Mouse (Mus musculus) intestine, embryonic 16.5 days (tissue): ENCODE results near the gene Siah2. TPM values are rescaled to one million over a fixed set of nuclear protein-coding genes. Genes with fewer than 3 reads are reported as not detected.

Source experiments
- ATAC-seq: fragments of 200-750 bp; cut with Nextera tagmentation; 2 replicates; pipeline ENCODE4 v1.8.0; 2017; ENCODE audit warnings: moderate TSS enrichment, moderate library complexity
- H3K27ac ChIP-seq: fragments of 300-500 bp; sonication (generic); 2 replicates; pipeline ENCODE4 v1.5.1; 2014; ENCODE audit warnings: mild to moderate bottlenecking, low read length
- H3K27me3 ChIP-seq: fragments of 300-500 bp; sonication (generic); replicated peaks from 2 replicates; pipeline ENCODE4 v1.6.1; 2014; ENCODE audit warnings: low read length, control low read depth, mixed read lengths; ENCODE audit not compliant: control insufficient read depth, insufficient read depth
- H3K36me3 ChIP-seq: fragments of 300-500 bp; sonication (generic); 2 replicates; pipeline ENCODE4 v1.6.1; 2014; ENCODE audit warnings: low read length, control low read depth; ENCODE audit not compliant: control insufficient read depth, insufficient read depth
- H3K4me1 ChIP-seq: fragments of 300-500 bp; sonication (generic); 2 replicates; pipeline ENCODE4 v1.6.1; 2014; ENCODE audit warnings: low read length, control low read depth, mixed read lengths; ENCODE audit not compliant: control insufficient read depth, insufficient read depth
- H3K4me2 ChIP-seq: fragments of 300-500 bp; sonication (generic); 2 replicates; pipeline ENCODE4 v1.6.1; 2014; ENCODE audit warnings: low read depth, low read length, control low read depth
- H3K4me3 ChIP-seq: fragments of 300-500 bp; sonication (generic); 2 replicates; pipeline ENCODE4 v1.5.1; 2014; ENCODE audit warnings: mild to moderate bottlenecking, low read length
- H3K9ac ChIP-seq: fragments of 300-500 bp; sonication (generic); 2 replicates; pipeline ENCODE4 v1.6.1; 2014; ENCODE audit warnings: low read depth, low read length
- H3K9me3 ChIP-seq: fragments of 300-500 bp; sonication (generic); 2 replicates; pipeline ENCODE4 v1.6.1; 2016; ENCODE audit warnings: low read length, control low read depth; ENCODE audit not compliant: control insufficient read depth
- WGBS: fragments of 180-500 bp; shearing (Covaris S2); extraction: QIAGEN DNeasy Blood & Tissue Kit; methylation state at CpG from one replicate; pipeline ENCODE4 v1.1.7; 2014; 5-methylcytosine and 5-hydroxymethylcytosine counted together
- polyA plus RNA-seq: library from polyadenylated mRNA; unstranded; fragments of >200 nt; fragmentation: Nextera tagmentation; extraction: Ambion mirVana; gene quantifications from 2 replicates; pipeline ENCODE4 v1.2.1, GENCODE M21; 2015

Siah2 gene
- polyA plus RNA-seq, 1 experiment from 2014 or later = 1.9 TPM

- Histone ChIP-seq H3K36me3 (no peaks in the 10 kb centered on the region), H3K27ac (no peak overlapping the region), H3K4me2 (no peak overlapping the region), H3K4me1 (no peaks in the 10 kb centered on the region), H3K9ac (no peak overlapping the region), H3K9me3 (no peaks in the 10 kb centered on the region), H3K4me3 (no peak overlapping the region), H3K27me3 (no peaks in the 10 kb centered on the region)
- WGBS = 53% methylated on average over 17 of the region's 17 CpGs
- peak; percentile 63 for ATAC-seq
These were observed 36.7 kb downstream of the Siah2 start for GRCm38 (mm10) chr3:58655362-58656130.

DNA sequence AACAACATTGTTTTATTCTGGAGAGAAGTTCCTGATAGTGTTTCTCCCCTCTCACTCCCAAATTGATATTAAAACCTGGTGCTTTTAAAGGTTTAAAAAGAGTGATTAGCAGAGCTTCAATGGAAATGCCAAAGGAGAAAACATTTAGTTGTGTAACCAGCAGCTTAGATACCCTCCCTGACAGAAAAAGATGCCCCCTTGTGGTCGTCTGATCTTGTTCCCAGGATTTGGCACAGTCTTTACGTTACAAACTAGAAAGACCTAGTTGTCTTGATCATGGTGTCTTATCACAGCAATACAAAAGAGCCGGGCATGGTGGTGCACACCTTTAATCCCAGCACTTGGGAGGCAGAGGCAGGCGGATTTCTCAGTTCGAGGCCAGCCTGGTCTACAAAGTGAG is 38.3 kb downstream of the Siah2 start:
- no peak overlapping the region for H3K4me3 ChIP-seq
- no peaks in the 10 kb centered on the region for H3K9me3 ChIP-seq
- no peak for ATAC-seq
- no peaks in the 10 kb centered on the region for H3K36me3 ChIP-seq
- H3K27me3 ChIP-seq = no peaks in the 10 kb centered on the region
- H3K9ac ChIP-seq = no peak overlapping the region
- no peaks in the 10 kb centered on the region for H3K4me1 ChIP-seq
- H3K27ac ChIP-seq = no peak overlapping the region
- 62% methylated on average over 5 of the region's 5 CpGs for WGBS
- no peak overlapping the region for H3K4me2 ChIP-seq

DNA sequence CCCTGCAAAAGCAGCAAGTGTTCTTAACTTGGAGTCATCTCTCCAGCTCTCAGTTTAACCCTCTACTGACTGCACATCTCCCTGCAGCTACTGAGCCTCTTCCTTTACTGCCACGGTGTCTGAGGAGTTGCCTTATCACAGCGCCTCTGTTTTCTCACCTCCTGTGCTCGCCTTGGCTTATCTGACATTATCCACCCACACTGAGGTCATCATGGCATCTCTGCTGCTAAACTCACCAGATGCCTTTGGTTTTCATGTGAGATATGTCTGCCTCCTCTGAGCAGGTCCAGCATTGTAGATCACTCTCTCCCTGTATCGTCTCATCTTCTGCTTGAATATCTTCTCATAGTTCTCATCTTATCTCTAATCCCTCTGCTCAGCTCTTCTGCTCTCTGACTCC is 41.9 kb downstream of the Siah2 start:
- Histone ChIP-seq H3K4me1 (no peaks in the 10 kb centered on the region), H3K36me3 (no peaks in the 10 kb centered on the region), H3K4me2 (no peak overlapping the region), H3K4me3 (no peak overlapping the region), H3K27ac (no peak overlapping the region), H3K9me3 (no peaks in the 10 kb centered on the region), H3K9ac (no peak overlapping the region), H3K27me3 (no peaks in the 10 kb centered on the region)
- 70% methylated on average over 4 of the region's 4 CpGs for WGBS
- no peak for ATAC-seq

GRCm38 (mm10) chr3:58647179-58647578 is 45.0 kb downstream of the Siah2 start:
- Histone ChIP-seq H3K9ac (no peak overlapping the region), H3K27me3 (no peaks in the 10 kb centered on the region), H3K4me3 (no peak overlapping the region), H3K4me1 (no peaks in the 10 kb centered on the region), H3K27ac (no peak overlapping the region), H3K36me3 (no peaks in the 10 kb centered on the region), H3K9me3 (no peaks in the 10 kb centered on the region), H3K4me2 (no peak overlapping the region)
- 60% methylated on average over 2 of the region's 2 CpGs for WGBS
- no peak for ATAC-seq

- H3K4me1 ChIP-seq = no peaks in the 10 kb centered on the region
- no peak for ATAC-seq
- WGBS = 82% methylated on average over 4 of the region's 4 CpGs
These were observed 46.0 kb downstream of the Siah2 start for GRCm38 (mm10) chr3:58646180-58646579.

DNA sequence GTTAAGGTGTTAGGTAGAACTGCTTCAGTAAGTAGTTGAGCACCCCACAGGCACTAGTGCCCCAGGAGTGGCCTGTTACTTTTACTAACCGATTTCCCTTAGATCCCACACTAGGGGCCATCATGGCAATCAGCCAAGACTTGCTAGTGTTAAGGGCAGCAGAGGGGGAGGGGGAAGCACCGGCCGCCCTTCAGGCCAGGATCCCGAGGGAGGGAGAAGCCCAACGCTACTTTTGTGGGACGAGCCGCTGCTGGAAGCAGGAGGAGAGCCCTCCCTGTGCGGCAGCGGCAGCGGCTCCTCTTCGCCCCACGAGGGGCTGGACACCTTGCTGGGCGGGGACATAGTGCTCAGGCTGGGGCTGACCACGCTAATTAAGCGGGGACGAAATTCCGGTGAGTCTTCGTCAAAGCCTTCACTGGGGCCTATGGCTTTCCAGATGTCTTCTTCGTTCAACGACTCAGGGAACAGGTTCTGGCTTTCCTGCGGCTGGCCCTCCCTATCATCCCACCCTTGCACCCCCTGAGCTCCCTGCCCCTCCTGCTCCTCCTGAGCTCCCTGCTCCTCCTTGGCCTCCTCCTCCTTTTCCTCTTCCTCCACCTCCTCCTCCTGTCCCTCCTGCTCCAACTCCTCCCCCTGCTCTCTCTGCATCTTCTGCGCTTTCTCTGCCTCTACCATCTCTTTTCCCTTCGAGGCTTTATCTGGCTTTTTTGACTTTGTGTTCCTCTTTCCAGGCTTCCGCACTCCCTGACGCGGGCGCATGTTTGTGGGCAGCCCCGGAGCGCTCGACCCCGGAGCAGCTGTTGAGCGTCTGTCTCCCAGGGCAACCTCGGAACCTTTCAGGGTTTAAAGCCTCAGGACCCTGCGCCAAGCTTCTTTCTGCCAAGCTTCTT is 55.5 kb downstream of the Siah2 start, which contains the start of gene Erich6:
Gene Erich6, minus strand, starts transcription at position 802 of the 890 bp plus-strand sequence.
- H3K9ac ChIP-seq = peak within 1 kb of the TSS; percentile 65
- peak; percentile 93 for ATAC-seq
- H3K4me1 ChIP-seq = peaks cover 4% of the 10 kb centered on the region; the same call in 1 of the 2 replicates
- peak within 1 kb of the TSS; percentile 98 for H3K4me2 ChIP-seq
- H3K27me3 ChIP-seq = no peaks in the 10 kb centered on the region
- H3K4me3 ChIP-seq = peak within 1 kb of the TSS; percentile 54
- under 1% methylated on average over 34 of the region's 34 CpGs for WGBS
- H3K27ac ChIP-seq = no peak within 1 kb of the TSS
- no peaks in the 10 kb centered on the region for H3K9me3 ChIP-seq
- H3K36me3 ChIP-seq = no peaks in the 10 kb centered on the region

More at GRCm38 (mm10) chr3:58646180-58646579, 46.0 kb downstream of the Siah2 start:
- no peak overlapping the region for H3K4me3 ChIP-seq
- H3K9me3 ChIP-seq = no peaks in the 10 kb centered on the region
- H3K27me3 ChIP-seq = no peaks in the 10 kb centered on the region
- H3K36me3 ChIP-seq = no peaks in the 10 kb centered on the region
- no peak overlapping the region for H3K4me2 ChIP-seq
- no peak overlapping the region for H3K27ac ChIP-seq
- H3K9ac ChIP-seq = no peak overlapping the region

DNA sequence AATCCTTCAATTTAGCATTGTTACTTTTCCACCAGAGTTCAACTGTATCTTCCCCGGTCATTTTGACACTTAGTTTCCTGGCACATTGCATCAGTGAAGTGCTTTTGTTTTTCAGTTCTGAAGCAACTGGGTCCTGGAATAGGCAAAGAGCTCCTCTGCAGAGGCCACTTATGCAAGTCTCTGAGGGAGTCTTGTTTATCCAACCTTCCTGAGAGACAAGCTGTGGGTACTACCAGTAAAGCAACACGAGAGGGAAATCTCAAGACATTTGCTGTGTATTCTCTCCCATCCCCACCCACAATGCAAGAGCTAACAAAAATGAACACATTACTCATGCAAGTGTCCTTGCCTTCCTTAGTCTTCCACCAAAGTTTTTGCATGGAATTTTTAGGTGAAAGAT is 60.5 kb downstream of the Siah2 start:
- H3K27ac ChIP-seq = no peak overlapping the region
- H3K9ac ChIP-seq = no peak overlapping the region
- no peaks in the 10 kb centered on the region for H3K36me3 ChIP-seq
- ATAC-seq = no peak
- no peaks in the 10 kb centered on the region for H3K9me3 ChIP-seq
- no peak overlapping the region for H3K4me2 ChIP-seq
- WGBS = 79% methylated on average over 2 of the region's 2 CpGs
- H3K27me3 ChIP-seq = no peaks in the 10 kb centered on the region
- H3K4me1 ChIP-seq = peaks cover 4% of the 10 kb centered on the region; the same call in 1 of the 2 replicates
- no peak overlapping the region for H3K4me3 ChIP-seq

DNA sequence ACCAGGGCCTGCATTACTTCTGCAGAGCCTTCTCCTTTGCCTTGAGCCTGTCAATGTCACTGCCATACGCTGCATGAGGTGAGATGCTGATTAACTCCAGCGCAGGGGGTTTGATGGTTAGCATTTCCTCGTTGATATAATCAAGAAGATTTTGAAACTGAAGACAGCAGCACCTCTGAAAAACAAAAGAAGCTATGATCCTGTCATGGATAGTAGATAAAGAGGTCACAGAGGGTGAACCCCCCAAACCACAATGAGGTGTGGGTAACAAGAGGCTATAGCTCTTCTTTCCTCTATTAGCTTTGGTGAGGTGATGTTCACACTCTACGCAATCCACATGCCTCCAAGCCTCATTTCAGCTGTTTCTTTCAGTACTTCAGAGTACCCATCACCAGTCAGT is 67.2 kb downstream of the Siah2 start:
- Histone ChIP-seq H3K4me1 (no peaks in the 10 kb centered on the region), H3K9ac (no peak overlapping the region), H3K4me2 (no peak overlapping the region), H3K27ac (no peak overlapping the region), H3K36me3 (no peaks in the 10 kb centered on the region), H3K9me3 (no peaks in the 10 kb centered on the region), H3K27me3 (no peaks in the 10 kb centered on the region), H3K4me3 (no peak overlapping the region)
- WGBS = 81% methylated on average over 4 of the region's 4 CpGs
- ATAC-seq = no peak
